Mouse (Mus musculus) ES-Bruce4 (cell line): Measurements from ENCODE around the gene Cpne5. TPM values are rescaled to one million over a fixed set of nuclear protein-coding genes. Genes with fewer than 3 reads are reported as not detected.
A peak's percentile ranks its signal among the peaks of the same experiment; 100 is the strongest.

ENCODE experiments used
- H3K27ac ChIP-seq: 2 replicates; pipeline ENCODE4 v1.5.1; 2012; ENCODE audit warnings: low read length, inconsistent platforms; ENCODE audit not compliant: insufficient read depth
- H3K27me3 ChIP-seq: 2 replicates; pipeline ENCODE4 v1.6.1; 2012; ENCODE audit warnings: mild to moderate bottlenecking, low read length, inconsistent platforms; ENCODE audit not compliant: control insufficient read depth, poor library complexity, insufficient read depth, severe bottlenecking
- H3K36me3 ChIP-seq: 2 replicates; pipeline ENCODE4 v1.6.1; 2012; ENCODE audit warnings: inconsistent platforms, mild to moderate bottlenecking, low read length, moderate library complexity; ENCODE audit not compliant: control insufficient read depth, poor library complexity, insufficient read depth, severe bottlenecking
- H3K4me1 ChIP-seq: one replicate; pipeline ENCODE4 v1.8.1; 2011; ENCODE audit warnings: low read length; ENCODE audit not compliant: control insufficient read depth, insufficient read depth
- H3K4me3 ChIP-seq: 2 replicates; pipeline ENCODE4 v1.5.1; 2011; ENCODE audit warnings: low read depth, mild to moderate bottlenecking, low read length
- H3K9ac ChIP-seq: 2 replicates; pipeline ENCODE4 v1.6.1; 2012; ENCODE audit warnings: low read depth, mild to moderate bottlenecking, inconsistent platforms; ENCODE audit not compliant: poor library complexity, severe bottlenecking
- H3K9me3 ChIP-seq: replicated peaks from 2 replicates; pipeline ENCODE4 v1.6.1; 2012; ENCODE audit warnings: mild to moderate bottlenecking, low read length, inconsistent platforms; ENCODE audit not compliant: control insufficient read depth, poor library complexity, insufficient read depth, severe bottlenecking
- CTCF ChIP-seq: IDR thresholded peaks from one replicate; pipeline ENCODE4 v1.8.1; 2011; ENCODE audit warnings: low read depth, low read length
- EP300 ChIP-seq: IDR thresholded peaks from 2 replicates; pipeline ENCODE4 v1.6.1; 2011; ENCODE audit warnings: low read depth, low read length; ENCODE audit not compliant: insufficient read depth
- POLR2A ChIP-seq: IDR thresholded peaks from one replicate; pipeline ENCODE4 v1.8.1; 2011; ENCODE audit warnings: low read length; ENCODE audit not compliant: insufficient read depth
- polyA plus RNA-seq: library from polyadenylated mRNA; stranded (reverse); fragments of >200 nt; gene quantifications from 2 replicates; pipeline ENCODE4 v1.2.4, GENCODE M21; 2011; ENCODE audit warnings: low read depth; ENCODE audit not compliant: missing spikeins, insufficient read depth, insufficient read length

The Cpne5 gene
- polyA plus RNA-seq, 1 experiment, result 4.4 TPM

DNA sequence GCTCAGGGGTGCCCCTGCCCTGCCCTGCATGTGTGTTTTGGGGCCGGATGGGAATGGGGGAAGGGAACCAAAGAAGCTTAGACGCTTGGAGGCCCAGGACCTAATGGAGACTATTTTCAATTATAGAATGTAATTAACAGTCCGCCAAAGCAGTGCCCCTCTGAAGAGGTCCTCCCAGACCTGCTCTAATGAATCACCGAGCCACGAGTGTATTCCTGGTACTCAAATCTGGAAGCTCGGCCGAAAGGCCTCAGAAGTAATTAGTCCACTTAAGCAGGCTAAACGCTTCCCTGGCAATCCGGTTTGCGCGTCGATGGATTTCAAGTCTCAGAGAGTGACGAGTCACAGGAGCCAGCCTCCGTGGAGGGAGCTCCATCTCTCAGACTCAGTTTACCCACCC lies 17.3 kb downstream of the Cpne5 start:
- H3K36me3 ChIP-seq, result no peaks in the 10 kb centered on the region
- H3K27ac ChIP-seq, result no peak overlapping the region

GRCm38 (mm10) chr17:29218017-29218416 lies 19.9 kb downstream of the Cpne5 start:
- no peak overlapping the region for H3K27ac ChIP-seq
- TF ChIP-seq POLR2A (no peak), EP300 (no peak)
- H3K9ac ChIP-seq, result no peak overlapping the region
- H3K36me3 ChIP-seq, result no peaks in the 10 kb centered on the region
- H3K4me1 ChIP-seq, result no peaks in the 10 kb centered on the region
- H3K4me3 ChIP-seq, result no peak overlapping the region
- H3K27me3 ChIP-seq, result no peaks in the 10 kb centered on the region
- H3K9me3 ChIP-seq, result no peaks in the 10 kb centered on the region

More for the DNA sequence above, 17.3 kb downstream of the Cpne5 start:
- no peaks in the 10 kb centered on the region for H3K27me3 ChIP-seq
- no peak overlapping the region for H3K9ac ChIP-seq
- TF ChIP-seq POLR2A (no peak), EP300 (no peak), CTCF (no peak)
- no peaks in the 10 kb centered on the region for H3K4me1 ChIP-seq
- H3K9me3 ChIP-seq, result no peaks in the 10 kb centered on the region
- H3K4me3 ChIP-seq, result no peak overlapping the region

DNA sequence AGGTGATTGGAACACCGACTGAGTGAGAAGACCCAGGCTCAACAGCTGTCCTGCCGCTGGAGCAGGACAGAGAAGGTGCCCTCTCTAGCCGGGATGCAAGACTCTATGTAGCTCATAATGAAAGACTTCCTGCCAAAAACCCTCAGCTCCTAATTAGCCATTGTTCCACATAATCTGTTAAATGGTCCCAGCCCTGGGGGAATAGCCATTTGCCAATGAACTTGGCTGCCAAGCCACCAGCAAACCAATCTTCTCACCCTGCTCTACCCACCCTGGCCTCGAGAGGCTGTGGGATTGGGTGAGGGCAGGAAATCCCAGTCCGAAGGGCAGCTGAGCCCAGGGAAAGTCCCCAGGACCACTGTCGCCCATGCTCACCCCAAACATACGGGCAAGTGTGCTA lies 21.9 kb downstream of the Cpne5 start:
- Histone ChIP-seq H3K9me3 (no peaks in the 10 kb centered on the region), H3K27me3 (no peaks in the 10 kb centered on the region), H3K4me1 (no peaks in the 10 kb centered on the region), H3K4me3 (no peak overlapping the region), H3K36me3 (no peaks in the 10 kb centered on the region), H3K9ac (no peak overlapping the region), H3K27ac (no peak overlapping the region)
- no peak for TF ChIP-seq POLR2A
- TF ChIP-seq CTCF, result no peak
- no peak for TF ChIP-seq EP300

- TF ChIP-seq CTCF (no peak), EP300 (no peak)
- no peaks in the 10 kb centered on the region for H3K27me3 ChIP-seq
- H3K36me3 ChIP-seq, result no peaks in the 10 kb centered on the region
- H3K4me3 ChIP-seq, result no peak overlapping the region
- H3K9me3 ChIP-seq, result no peaks in the 10 kb centered on the region
- H3K9ac ChIP-seq, result no peak overlapping the region
- H3K4me1 ChIP-seq, result no peaks in the 10 kb centered on the region
- H3K27ac ChIP-seq, result no peak overlapping the region
These were observed 23.3 kb downstream of the Cpne5 start for GRCm38 (mm10) chr17:29214655-29215054.

GRCm38 (mm10) chr17:29214193-29214456 lies 23.8 kb downstream of the Cpne5 start:
- H3K4me3 ChIP-seq, result no peak overlapping the region
- TF ChIP-seq POLR2A (no peak), CTCF (no peak), EP300 (no peak)
- H3K9me3 ChIP-seq, result no peaks in the 10 kb centered on the region
- no peak overlapping the region for H3K9ac ChIP-seq
- no peaks in the 10 kb centered on the region for H3K4me1 ChIP-seq
- no peaks in the 10 kb centered on the region for H3K27me3 ChIP-seq
- H3K27ac ChIP-seq, result no peak overlapping the region
- no peaks in the 10 kb centered on the region for H3K36me3 ChIP-seq

DNA sequence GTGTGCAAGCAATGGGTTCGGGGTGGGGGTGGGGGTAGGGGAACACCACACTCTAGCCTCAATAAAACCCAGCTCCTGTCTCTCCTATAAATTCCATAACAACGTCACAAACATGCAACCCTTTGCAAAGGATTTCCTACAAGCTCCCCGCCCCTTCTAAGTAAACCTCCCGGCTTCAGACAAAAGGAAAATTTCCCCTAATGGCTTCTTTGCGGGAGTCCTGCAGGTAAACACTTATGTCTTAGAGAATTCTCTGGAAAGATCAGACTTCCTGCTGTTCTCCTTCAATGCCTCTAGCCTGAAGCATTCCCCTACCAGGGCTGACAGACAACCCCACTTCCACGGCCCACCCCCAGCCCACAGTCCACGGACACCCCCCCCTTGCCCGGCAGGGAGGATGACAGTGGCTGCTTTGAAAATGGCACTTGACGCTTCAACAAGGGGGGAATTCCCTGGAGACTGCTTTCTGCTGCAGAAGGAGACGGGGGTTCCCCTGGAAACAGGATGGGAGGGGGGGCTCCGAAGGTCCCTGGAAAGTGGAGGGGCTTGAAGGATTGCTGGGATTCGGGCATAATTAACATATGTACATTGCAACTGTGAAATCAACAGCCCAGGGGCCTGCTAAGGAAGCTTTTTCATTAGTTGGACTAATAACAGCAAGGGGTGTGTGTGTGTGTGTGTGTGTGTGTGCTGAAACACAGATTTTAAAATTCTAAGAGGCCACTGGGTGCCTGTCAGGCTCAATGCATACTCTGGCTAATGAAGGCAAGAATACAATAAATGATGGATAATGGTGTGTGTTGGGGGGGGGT lies 24.4 kb downstream of the Cpne5 start:
- Histone ChIP-seq H3K4me1 (no peaks in the 10 kb centered on the region), H3K9me3 (no peaks in the 10 kb centered on the region), H3K27me3 (no peaks in the 10 kb centered on the region), H3K27ac (no peak overlapping the region), H3K4me3 (no peak overlapping the region), H3K9ac (no peak overlapping the region), H3K36me3 (no peaks in the 10 kb centered on the region)
- TF ChIP-seq POLR2A (no peak), EP300 (no peak), CTCF (no peak)

DNA sequence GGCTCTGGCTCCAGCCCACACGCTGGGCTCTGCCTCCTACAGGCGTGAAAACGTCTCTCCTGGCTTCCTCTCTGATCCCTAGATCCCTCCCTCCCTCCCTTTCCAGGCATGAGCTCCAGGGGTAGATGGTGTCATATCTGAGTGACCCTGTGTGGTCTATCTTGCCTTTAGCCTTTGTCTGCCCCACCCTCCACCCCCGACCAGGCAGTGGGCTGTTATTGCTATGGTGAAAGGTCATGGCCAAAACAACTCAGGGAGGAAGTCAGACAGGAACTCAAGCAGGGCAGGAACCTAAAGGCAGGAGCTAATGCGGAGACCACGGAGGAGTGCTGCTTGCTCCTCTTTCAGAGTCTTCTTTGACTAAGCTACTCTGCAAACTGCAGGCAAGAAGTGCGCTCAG lies 26.1 kb downstream of the Cpne5 start:
- TF ChIP-seq CTCF (no peak), POLR2A (no peak), EP300 (0 out of 2 replicates have a peak, but pooled peaks have one; percentile 16)
- H3K9me3 ChIP-seq, result no peaks in the 10 kb centered on the region
- no peaks in the 10 kb centered on the region for H3K4me1 ChIP-seq
- no peaks in the 10 kb centered on the region for H3K36me3 ChIP-seq
- H3K4me3 ChIP-seq, result no peak overlapping the region
- H3K27me3 ChIP-seq, result no peaks in the 10 kb centered on the region
- H3K9ac ChIP-seq, result no peak overlapping the region
- no peak overlapping the region for H3K27ac ChIP-seq
